Mouse (Mus musculus) hindbrain, embryonic 10.5 days (tissue): ENCODE measurements around the gene Prokr1. TPM values are rescaled to one million over a fixed set of nuclear protein-coding genes. Genes with fewer than 3 reads are reported as not detected.
A peak's percentile ranks its signal among the peaks of the same experiment; 100 is the strongest.
"Not testable (repeated sequence)": the region's sequence is repeated elsewhere in the genome, so short reads cannot be mapped to it uniquely, and the experiment has no call there.

Experiments
- DNase-seq: peaks from one replicate; pipeline ENCODE4 v3.0.0-alpha.2; 2017; ENCODE audit warnings: low spot score
- H3K27ac ChIP-seq: fragments of 300-500 bp; sonication (generic); 2 replicates; pipeline ENCODE4 v1.5.1; 2016; ENCODE audit warnings: mild to moderate bottlenecking, moderate library complexity
- H3K27me3 ChIP-seq: fragments of 300-500 bp; sonication (generic); 2 replicates; pipeline ENCODE4 v1.6.1; 2016; ENCODE audit warnings: mild to moderate bottlenecking; ENCODE audit not compliant: poor library complexity, insufficient read depth, severe bottlenecking
- H3K36me3 ChIP-seq: fragments of 300-500 bp; sonication (generic); 2 replicates; pipeline ENCODE4 v1.6.1; 2016; ENCODE audit warnings: mild to moderate bottlenecking, moderate library complexity
- H3K4me1 ChIP-seq: fragments of 300-500 bp; sonication (generic); replicated peaks from 2 replicates; pipeline ENCODE4 v1.6.1; 2016; ENCODE audit warnings: mild to moderate bottlenecking
- H3K4me3 ChIP-seq: fragments of 300-500 bp; sonication (generic); 2 replicates; pipeline ENCODE4 v1.5.1; 2016; ENCODE audit warnings: mild to moderate bottlenecking, moderate library complexity
- H3K9me3 ChIP-seq: fragments of 300-500 bp; sonication (generic); 2 replicates; pipeline ENCODE4 v1.6.1; 2016; ENCODE audit warnings: mild to moderate bottlenecking, moderate library complexity
- WGBS: fragments of 180-500 bp; shearing (Covaris S2); methylation state at CpG from one replicate; pipeline ENCODE4 v1.1.7; 2016; 5-methylcytosine and 5-hydroxymethylcytosine counted together
- polyA plus RNA-seq: library from polyadenylated mRNA; unstranded; fragments of >200 nt; fragmentation: Nextera tagmentation; extraction: Ambion mirVana; gene quantifications from 2 replicates; pipeline ENCODE4 v1.2.1, GENCODE M21; 2016

Gene Prokr1
- polyA plus RNA-seq = 1.9 and 3.6 TPM in 2 replicates

GRCm38 (mm10) chr6:87590394-87591281, at the start of gene Prokr1:
Gene Prokr1, minus strand, starts transcription at chr6:87590743.
- Histone ChIP-seq H3K9me3 (no peaks in the 10 kb centered on the region), H3K36me3 (no peaks in the 10 kb centered on the region), H3K4me1 (peaks cover 35% of the 10 kb centered on the region), H3K4me3 (peak within 1 kb of the TSS; percentile 66), H3K27ac (peak within 1 kb of the TSS; percentile 86), H3K27me3 (peaks cover 32% of the 10 kb centered on the region)
- DNase-seq = peak; percentile 77
- under 1% methylated on average over 34 of the region's 34 CpGs for WGBS

GRCm38 (mm10) chr6:87638134-87638660, 47.7 kb upstream of the Prokr1 start:
- Histone ChIP-seq H3K4me3 (no peak overlapping the region), H3K4me1 (no peaks in the 10 kb centered on the region), H3K36me3 (peaks cover 9% of the 10 kb centered on the region; the same call in 1 of the 2 replicates), H3K27ac (no peak overlapping the region), H3K9me3 (no peaks in the 10 kb centered on the region), H3K27me3 (0 out of 2 replicates have a peak, but pooled peaks cover 6% of the 10 kb centered on the region)
- 80% methylated on average over 11 of the region's 11 CpGs for WGBS
- DNase-seq = no peak

- Histone ChIP-seq H3K4me1 (no peaks in the 10 kb centered on the region), H3K4me3 (no peak overlapping the region), H3K36me3 (peaks cover 11% of the 10 kb centered on the region), H3K27ac (no peak overlapping the region), H3K27me3 (no peaks in the 10 kb centered on the region), H3K9me3 (0 out of 2 replicates have a peak, but pooled peaks cover 4% of the 10 kb centered on the region)
- no peak for DNase-seq
- WGBS = 85% methylated on average over 4 of the region's 4 CpGs
Observed at GRCm38 (mm10) chr6:87632176-87632575, 41.6 kb upstream of the Prokr1 start.

GRCm38 (mm10) chr6:87628936-87629335, 38.4 kb upstream of the Prokr1 start:
- H3K27ac ChIP-seq, H3K4me1 ChIP-seq, H3K4me3 ChIP-seq, DNase-seq, H3K27me3 ChIP-seq, H3K9me3 ChIP-seq: not testable (repeated sequence)
- 77% methylated on average over 15 of the region's 15 CpGs for WGBS
- peaks cover 11% of the 10 kb centered on the region for H3K36me3 ChIP-seq

GRCm38 (mm10) chr6:87623151-87623550, 32.6 kb upstream of the Prokr1 start:
- no peaks in the 10 kb centered on the region for H3K9me3 ChIP-seq
- no peak for DNase-seq
- H3K27me3 ChIP-seq = no peaks in the 10 kb centered on the region
- H3K4me1 ChIP-seq = peaks cover 17% of the 10 kb centered on the region; the same call in 1 of the 2 replicates
- no peak overlapping the region for H3K27ac ChIP-seq
- no peaks in the 10 kb centered on the region for H3K36me3 ChIP-seq
- WGBS = 92% methylated on average over 3 of the region's 3 CpGs
- no peak overlapping the region for H3K4me3 ChIP-seq

GRCm38 (mm10) chr6:87621281-87621680, 30.7 kb upstream of the Prokr1 start:
- Histone ChIP-seq H3K27ac (no peak overlapping the region), H3K36me3 (no peaks in the 10 kb centered on the region), H3K27me3 (no peaks in the 10 kb centered on the region), H3K4me3 (no peak overlapping the region), H3K4me1 (peaks cover 17% of the 10 kb centered on the region; the same call in 1 of the 2 replicates), H3K9me3 (no peaks in the 10 kb centered on the region)
- no peak for DNase-seq
- WGBS = 87% methylated on average over 3 of the region's 3 CpGs

GRCm38 (mm10) chr6:87618021-87618420, 27.5 kb upstream of the Prokr1 start:
- Histone ChIP-seq H3K4me3 (no peak overlapping the region), H3K27me3 (no peaks in the 10 kb centered on the region), H3K36me3 (no peaks in the 10 kb centered on the region), H3K9me3 (no peaks in the 10 kb centered on the region), H3K4me1 (peaks cover 17% of the 10 kb centered on the region; the same call in 1 of the 2 replicates), H3K27ac (no peak overlapping the region)
- 78% methylated on average over 8 of the region's 8 CpGs for WGBS
- no peak for DNase-seq

GRCm38 (mm10) chr6:87615696-87616083, 25.1 kb upstream of the Prokr1 start:
- Histone ChIP-seq H3K9me3 (no peaks in the 10 kb centered on the region), H3K27ac (no peak overlapping the region), H3K4me3 (no peak overlapping the region), H3K36me3 (no peaks in the 10 kb centered on the region), H3K4me1 (peaks cover 16% of the 10 kb centered on the region; the same call in 1 of the 2 replicates), H3K27me3 (no peaks in the 10 kb centered on the region)
- 91% methylated on average over 14 of the region's 14 CpGs for WGBS
- DNase-seq = no peak

- no peaks in the 10 kb centered on the region for H3K27me3 ChIP-seq
- 69% methylated on average over 11 of the region's 11 CpGs for WGBS
- H3K4me1 ChIP-seq = peaks cover 10% of the 10 kb centered on the region; the same call in 1 of the 2 replicates
- H3K27ac ChIP-seq = no peak overlapping the region
- no peak overlapping the region for H3K4me3 ChIP-seq
- no peaks in the 10 kb centered on the region for H3K9me3 ChIP-seq
- peak; percentile 35 for DNase-seq
- no peaks in the 10 kb centered on the region for H3K36me3 ChIP-seq
Observed at GRCm38 (mm10) chr6:87614794-87615695, 24.5 kb upstream of the Prokr1 start.

GRCm38 (mm10) chr6:87599825-87600224, 9.3 kb upstream of the Prokr1 start:
- Histone ChIP-seq H3K27ac (no peak overlapping the region), H3K36me3 (no peaks in the 10 kb centered on the region), H3K9me3 (no peaks in the 10 kb centered on the region), H3K4me1 (peaks cover 20% of the 10 kb centered on the region), H3K4me3 (no peak overlapping the region), H3K27me3 (no peaks in the 10 kb centered on the region)
- no peak for DNase-seq

- Histone ChIP-seq H3K27me3 (no peaks in the 10 kb centered on the region), H3K4me1 (peaks cover 20% of the 10 kb centered on the region), H3K27ac (peak overlapping the region; percentile 64), H3K9me3 (no peaks in the 10 kb centered on the region), H3K4me3 (peak overlapping the region; percentile 12), H3K36me3 (no peaks in the 10 kb centered on the region)
- 41% methylated on average over 10 of the region's 10 CpGs for WGBS
- peak; percentile 63 for DNase-seq
Observed at GRCm38 (mm10) chr6:87597116-87597833, 6.7 kb upstream of the Prokr1 start.

- WGBS = 81% methylated on average over 6 of the region's 6 CpGs
- H3K27ac ChIP-seq = no peak overlapping the region
- H3K36me3 ChIP-seq = no peaks in the 10 kb centered on the region
- H3K4me3 ChIP-seq = no peak overlapping the region
- peaks cover 41% of the 10 kb centered on the region for H3K4me1 ChIP-seq
- DNase-seq = no peak
- no peaks in the 10 kb centered on the region for H3K9me3 ChIP-seq
- peaks cover 12% of the 10 kb centered on the region for H3K27me3 ChIP-seq
Observed at GRCm38 (mm10) chr6:87594188-87594587, 3.6 kb upstream of the Prokr1 start.
